Mouse (Mus musculus) spleen, adult 2 months (tissue): ENCODE measurements around the gene Htra2.

Experiments used
- CTCF ChIP-seq: fragments of 200-500 bp; IDR thresholded peaks from 2 replicates; pipeline ENCODE4 v1.5.1; 2011; ENCODE audit warnings: mild to moderate bottlenecking, inconsistent platforms; ENCODE audit not compliant: insufficient read depth, insufficient read length, insufficient replicate concordance; ENCODE audit errors: extremely low read depth
- POLR2A ChIP-seq: fragments of 200-500 bp; IDR thresholded peaks from 2 replicates; pipeline ENCODE4 v1.6.1; 2011; ENCODE audit warnings: low read depth, low read length, inconsistent platforms

DNA sequence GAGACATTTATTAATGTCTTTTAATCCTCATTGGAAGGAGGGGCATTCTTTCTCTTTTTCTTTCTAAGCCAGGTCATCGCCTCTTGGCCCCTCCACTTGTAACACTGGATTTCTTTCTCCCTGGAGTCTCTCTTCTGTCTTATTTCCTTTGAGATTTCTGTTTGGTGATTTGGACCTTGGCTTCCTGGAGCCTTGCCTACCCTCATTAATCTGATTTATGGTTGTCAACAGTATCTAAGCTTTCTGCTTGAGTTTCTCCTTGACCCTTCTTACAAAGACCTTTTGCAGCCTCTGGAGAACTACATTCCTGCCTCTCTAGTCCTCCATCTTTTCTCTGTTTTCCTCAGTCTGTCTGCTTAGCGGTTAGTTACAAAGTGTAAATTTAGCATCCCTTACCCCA, 43.3 kb upstream of the Htra2 start:
- no peak for TF ChIP-seq CTCF
- no peak for TF ChIP-seq POLR2A
